Mouse (Mus musculus) G1E (cell line): Measurements from ENCODE around the gene Pld1.

Experiments
- CTCF ChIP-seq: IDR thresholded peaks from 2 replicates; pipeline ENCODE4 v1.5.1; 2012; ENCODE audit warnings: low read depth, low read length, inconsistent platforms, mixed read lengths
- GATA1 ChIP-seq: IDR thresholded peaks from 2 replicates; pipeline ENCODE4 v1.6.1; 2012; ENCODE audit warnings: borderline replicate concordance, low read length, inconsistent platforms, mixed read lengths
- GATA2 ChIP-seq: IDR thresholded peaks from 2 replicates; pipeline ENCODE4 v1.6.1; 2012; ENCODE audit warnings: low read depth, low read length, inconsistent platforms, borderline replicate concordance

- no peak for TF ChIP-seq CTCF
- TF ChIP-seq GATA1, result no peak
- TF ChIP-seq GATA2, result no peak
Measured at GRCm38 (mm10) chr3:28162346-28162745, 223.9 kb downstream of the Pld1 start.
